Mouse (Mus musculus): Measurements from ENCODE around the gene Nupl1. TPM values are rescaled to one million over a fixed set of nuclear protein-coding genes. Genes with fewer than 3 reads are reported as not detected.

Gene Nupl1
- polyA plus RNA-seq, 1 experiment from 2014 or later: 0.05 TPM

DNA sequence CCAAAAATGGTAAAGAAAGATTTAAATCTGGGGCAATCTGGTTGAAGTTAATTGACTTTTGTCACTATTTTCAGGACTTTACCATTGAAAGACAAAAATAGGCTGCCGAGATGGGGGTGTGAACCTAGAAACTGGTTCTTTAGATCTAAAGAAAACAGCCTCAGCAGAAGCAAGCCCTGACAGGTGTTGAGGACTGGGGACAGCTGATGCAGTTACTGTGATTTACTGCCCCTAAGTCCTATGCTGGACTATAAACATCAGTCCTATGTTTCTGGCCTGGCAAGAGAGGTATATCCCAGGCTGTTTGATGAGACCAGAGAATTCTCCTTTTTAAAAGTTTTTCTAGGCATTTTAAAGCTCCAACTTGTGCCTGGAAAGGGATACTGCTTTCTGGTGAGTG lies 37.2 kb downstream of the Nupl1 start:
- H3K27me3 ChIP-seq (ENCODE audit: insufficient read depth, poor library complexity, severe bottlenecking): no peaks in the 10 kb centered on the region
- no peak overlapping the region for H3K27ac ChIP-seq
- H3K4me1 ChIP-seq (replicated peaks): no peaks in the 10 kb centered on the region
- peaks cover 25% of the 10 kb centered on the region for H3K36me3 ChIP-seq
- no peaks in the 10 kb centered on the region for H3K9me3 ChIP-seq
- no peak for DNase-seq (ENCODE audit: low spot score)
- no peak overlapping the region for H3K4me3 ChIP-seq
- 81% methylated on average over 1 of the region's 1 CpGs for WGBS

DNA sequence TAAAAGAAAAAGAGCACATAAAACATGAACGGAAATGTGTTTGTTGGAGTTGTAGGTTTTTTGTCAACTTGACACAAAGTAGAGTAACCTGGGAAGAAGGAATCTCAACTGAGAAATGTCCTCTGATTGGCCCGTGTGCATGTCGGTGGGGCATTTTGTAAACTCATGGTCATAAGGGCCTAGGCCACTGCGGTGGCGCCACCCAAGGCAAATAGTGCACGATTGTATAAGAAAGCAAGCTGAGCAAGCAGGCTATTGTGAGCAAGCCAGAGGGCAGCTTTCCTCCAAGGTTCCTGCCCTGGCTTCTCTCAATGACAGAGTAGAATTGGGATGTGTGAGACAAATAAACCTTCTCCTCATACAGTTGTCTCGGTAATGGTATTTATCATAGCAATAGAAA lies 42.1 kb downstream of the Nupl1 start:
- Histone ChIP-seq H3K4me1 (replicated peaks) (no peaks in the 10 kb centered on the region), H3K9me3 (no peaks in the 10 kb centered on the region), H3K27me3 (ENCODE audit: insufficient read depth, poor library complexity, severe bottlenecking) (no peaks in the 10 kb centered on the region), H3K36me3 (no peaks in the 10 kb centered on the region), H3K4me3 (no peak overlapping the region), H3K27ac (no peak overlapping the region)
- no peak for DNase-seq (ENCODE audit: low spot score)
- 93% methylated on average over 7 of the region's 7 CpGs for WGBS

- H3K9me3 ChIP-seq: no peaks in the 10 kb centered on the region
- no peak overlapping the region for H3K27ac ChIP-seq
- no peaks in the 10 kb centered on the region for H3K27me3 ChIP-seq (ENCODE audit: insufficient read depth, poor library complexity, severe bottlenecking)
- WGBS: 94% methylated on average over 6 of the region's 6 CpGs
- no peaks in the 10 kb centered on the region for H3K4me1 ChIP-seq (replicated peaks)
- H3K4me3 ChIP-seq: no peak overlapping the region
- DNase-seq (ENCODE audit: low spot score): no peak
- H3K36me3 ChIP-seq: no peaks in the 10 kb centered on the region
These were observed 46.2 kb downstream of the Nupl1 start for GRCm38 (mm10) chr14:60204993-60205392.

DNA sequence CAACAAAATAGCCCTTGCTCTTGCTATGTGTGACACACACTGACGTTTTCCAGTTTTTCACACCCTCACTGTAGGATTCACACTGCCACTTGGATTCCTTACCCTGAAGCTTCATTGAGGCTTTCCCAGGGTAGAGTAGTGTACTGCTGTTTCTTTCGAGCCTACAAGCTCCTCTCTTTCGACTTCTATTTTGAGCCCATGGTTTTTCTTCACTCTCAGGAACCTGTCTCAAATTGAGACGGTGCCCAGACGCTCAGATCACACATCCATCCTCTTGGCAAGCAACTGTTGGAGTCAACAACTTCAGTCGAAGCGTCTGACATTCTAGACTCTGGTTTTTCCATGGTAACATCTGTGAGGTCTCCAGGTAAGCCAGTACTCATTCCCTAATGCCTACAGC lies 54.3 kb downstream of the Nupl1 start, which contains the start of gene Atp8a2:
Gene Atp8a2, minus strand, starts transcription at position 296 of the 400 bp plus-strand sequence.
- Histone ChIP-seq H3K9me3 (no peaks in the 10 kb centered on the region), H3K4me1 (replicated peaks) (no peaks in the 10 kb centered on the region), H3K27me3 (ENCODE audit: insufficient read depth, poor library complexity, severe bottlenecking) (no peaks in the 10 kb centered on the region), H3K27ac (no peak within 1 kb of the TSS), H3K4me3 (no peak within 1 kb of the TSS), H3K36me3 (no peaks in the 10 kb centered on the region)
- WGBS: 83% methylated on average over 7 of the region's 7 CpGs
- DNase-seq (ENCODE audit: low spot score): no peak

GRCm38 (mm10) chr14:60195999-60196398 lies 55.2 kb downstream of the Nupl1 start:
- Histone ChIP-seq H3K27me3 (ENCODE audit: insufficient read depth, poor library complexity, severe bottlenecking) (no peaks in the 10 kb centered on the region), H3K4me1 (replicated peaks) (no peaks in the 10 kb centered on the region), H3K36me3 (no peaks in the 10 kb centered on the region), H3K4me3 (no peak overlapping the region), H3K9me3 (no peaks in the 10 kb centered on the region), H3K27ac (no peak overlapping the region)
- WGBS: 89% methylated on average over 5 of the region's 5 CpGs
- DNase-seq (ENCODE audit: low spot score): no peak

- Histone ChIP-seq H3K27me3 (ENCODE audit: insufficient read depth, poor library complexity, severe bottlenecking) (no peaks in the 10 kb centered on the region), H3K36me3 (no peaks in the 10 kb centered on the region), H3K27ac (no peak overlapping the region), H3K4me3 (no peak overlapping the region), H3K4me1 (replicated peaks) (no peaks in the 10 kb centered on the region), H3K9me3 (no peaks in the 10 kb centered on the region)
- DNase-seq (ENCODE audit: low spot score): no peak
- WGBS: 90% methylated on average over 1 of the region's 1 CpGs
These were observed 56.6 kb downstream of the Nupl1 start for GRCm38 (mm10) chr14:60194606-60195005.

- Histone ChIP-seq H3K4me1 (replicated peaks) (no peaks in the 10 kb centered on the region), H3K27me3 (ENCODE audit: insufficient read depth, poor library complexity, severe bottlenecking) (no peaks in the 10 kb centered on the region), H3K36me3 (no peaks in the 10 kb centered on the region), H3K27ac (no peak overlapping the region), H3K4me3 (no peak overlapping the region), H3K9me3 (no peaks in the 10 kb centered on the region)
- no peak for DNase-seq (ENCODE audit: low spot score)
- 87% methylated on average over 5 of the region's 5 CpGs for whole genome bisulfite sequencing
These were observed 61.5 kb downstream of the Nupl1 start for GRCm38 (mm10) chr14:60189771-60190170.

- Histone ChIP-seq H3K4me3 (no peak overlapping the region), H3K4me1 (replicated peaks) (no peaks in the 10 kb centered on the region), H3K36me3 (no peaks in the 10 kb centered on the region), H3K27me3 (ENCODE audit: insufficient read depth, poor library complexity, severe bottlenecking) (no peaks in the 10 kb centered on the region), H3K9me3 (no peaks in the 10 kb centered on the region), H3K27ac (no peak overlapping the region)
- WGBS: 78% methylated on average over 5 of the region's 5 CpGs
- no peak for DNase-seq (ENCODE audit: low spot score)
These were observed 62.9 kb downstream of the Nupl1 start for GRCm38 (mm10) chr14:60188201-60188825.

- H3K4me3 ChIP-seq: no peak overlapping the region
- no peaks in the 10 kb centered on the region for H3K36me3 ChIP-seq
- H3K4me1 ChIP-seq (replicated peaks): peaks cover 18% of the 10 kb centered on the region; the same call in 1 of the 2 replicates
- no peaks in the 10 kb centered on the region for H3K9me3 ChIP-seq
- H3K27ac ChIP-seq: no peak overlapping the region
- peaks cover 37% of the 10 kb centered on the region for H3K27me3 ChIP-seq (ENCODE audit: insufficient read depth, poor library complexity, severe bottlenecking)
- 90% methylated on average over 2 of the region's 2 CpGs for WGBS
- no peak for DNase-seq (ENCODE audit: low spot score)
These were observed 69.9 kb downstream of the Nupl1 start for GRCm38 (mm10) chr14:60181306-60181705.

GRCm38 (mm10) chr14:60178571-60178955 lies 72.7 kb downstream of the Nupl1 start:
- no peak for DNase-seq (ENCODE audit: low spot score)
- 37% methylated on average over 2 of the region's 2 CpGs for WGBS
- no peak overlapping the region for H3K4me3 ChIP-seq
- no peak overlapping the region for H3K27ac ChIP-seq
- no peaks in the 10 kb centered on the region for H3K9me3 ChIP-seq
- H3K27me3 ChIP-seq (ENCODE audit: insufficient read depth, poor library complexity, severe bottlenecking): peaks cover 64% of the 10 kb centered on the region
- no peaks in the 10 kb centered on the region for H3K36me3 ChIP-seq
- H3K4me1 ChIP-seq (replicated peaks): peaks cover 18% of the 10 kb centered on the region; the same call in 1 of the 2 replicates

- 20% methylated on average over 37 of the region's 37 CpGs for WGBS
These were observed 73.3 kb downstream of the Nupl1 start for GRCm38 (mm10) chr14:60177614-60178570.

GRCm38 (mm10) chr14:60176891-60177613 lies 74.2 kb downstream of the Nupl1 start:
- peak; percentile 57 for DNase-seq (ENCODE audit: low spot score)
- Histone ChIP-seq H3K4me3 (peak overlapping the region; percentile 86), H3K27me3 (ENCODE audit: insufficient read depth, poor library complexity, severe bottlenecking) (peaks cover 64% of the 10 kb centered on the region), H3K36me3 (no peaks in the 10 kb centered on the region), H3K4me1 (replicated peaks) (peaks cover 23% of the 10 kb centered on the region), H3K9me3 (no peaks in the 10 kb centered on the region), H3K27ac (peak overlapping the region; percentile 86)
- WGBS: 1% methylated on average over 83 of the region's 84 CpGs

More at GRCm38 (mm10) chr14:60177614-60178570, 73.3 kb downstream of the Nupl1 start:
- Histone ChIP-seq H3K27me3 (ENCODE audit: insufficient read depth, poor library complexity, severe bottlenecking) (peaks cover 64% of the 10 kb centered on the region), H3K27ac (peak overlapping the region; percentile 86), H3K4me1 (replicated peaks) (peaks cover 20% of the 10 kb centered on the region), H3K36me3 (no peaks in the 10 kb centered on the region), H3K4me3 (peak overlapping the region; percentile 86), H3K9me3 (no peaks in the 10 kb centered on the region)
- peak; percentile 50 for DNase-seq (ENCODE audit: low spot score)

Data from hindbrain, embryonic 10.5 days (tissue).